Mouse (Mus musculus): Measurements from ENCODE around the gene Rhof.
A peak's percentile ranks its signal among the peaks of the same experiment; 100 is the strongest.

Gene Rhof

DNA sequence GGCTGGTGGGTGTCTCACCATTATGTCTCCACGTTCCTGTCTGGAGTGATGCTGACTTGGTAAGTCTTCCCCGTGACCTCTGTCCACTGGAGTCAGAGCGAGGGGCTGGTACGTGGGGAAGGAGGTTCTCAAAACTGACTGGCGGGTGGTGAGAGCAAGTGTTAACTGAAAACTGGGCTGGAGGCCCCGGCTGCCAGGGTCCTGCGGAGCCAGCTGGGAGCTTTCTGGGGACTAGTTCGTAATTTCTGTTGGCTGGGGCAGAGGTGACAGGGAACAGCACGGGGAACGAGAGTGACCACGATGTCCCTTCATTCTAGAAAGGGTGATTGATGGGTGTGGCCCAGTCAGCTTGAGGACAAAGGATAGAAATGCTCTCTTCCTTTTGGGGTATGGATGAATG is 18.4 kb downstream of the Rhof start:
- no peak for DNase-seq (ENCODE audit: low spot score in 2 of 2)

DNA sequence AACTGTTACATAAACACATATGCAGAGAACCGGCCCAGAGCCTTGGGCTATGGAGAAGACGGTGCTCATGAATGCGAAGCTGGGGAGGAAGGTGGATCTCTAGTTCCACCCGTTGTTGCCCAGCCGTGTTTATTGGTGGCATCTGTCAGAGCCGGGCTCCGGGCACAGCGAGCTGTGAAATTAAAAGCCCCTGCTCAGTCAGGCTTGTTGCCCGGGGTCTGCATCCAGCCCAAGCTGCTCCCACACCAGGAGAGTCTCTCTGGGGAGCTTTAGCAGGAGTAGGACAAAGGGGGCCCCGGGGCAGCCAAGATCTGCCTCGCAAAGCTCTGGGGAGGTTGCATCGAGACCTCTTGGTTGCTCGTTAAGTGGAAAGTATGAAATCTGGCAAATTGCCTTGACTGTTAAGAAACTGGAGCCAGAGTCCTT is 22.2 kb downstream of the Rhof start:
- no peak for DNase-seq (ENCODE audit: low spot score in 2 of 2)

DNA sequence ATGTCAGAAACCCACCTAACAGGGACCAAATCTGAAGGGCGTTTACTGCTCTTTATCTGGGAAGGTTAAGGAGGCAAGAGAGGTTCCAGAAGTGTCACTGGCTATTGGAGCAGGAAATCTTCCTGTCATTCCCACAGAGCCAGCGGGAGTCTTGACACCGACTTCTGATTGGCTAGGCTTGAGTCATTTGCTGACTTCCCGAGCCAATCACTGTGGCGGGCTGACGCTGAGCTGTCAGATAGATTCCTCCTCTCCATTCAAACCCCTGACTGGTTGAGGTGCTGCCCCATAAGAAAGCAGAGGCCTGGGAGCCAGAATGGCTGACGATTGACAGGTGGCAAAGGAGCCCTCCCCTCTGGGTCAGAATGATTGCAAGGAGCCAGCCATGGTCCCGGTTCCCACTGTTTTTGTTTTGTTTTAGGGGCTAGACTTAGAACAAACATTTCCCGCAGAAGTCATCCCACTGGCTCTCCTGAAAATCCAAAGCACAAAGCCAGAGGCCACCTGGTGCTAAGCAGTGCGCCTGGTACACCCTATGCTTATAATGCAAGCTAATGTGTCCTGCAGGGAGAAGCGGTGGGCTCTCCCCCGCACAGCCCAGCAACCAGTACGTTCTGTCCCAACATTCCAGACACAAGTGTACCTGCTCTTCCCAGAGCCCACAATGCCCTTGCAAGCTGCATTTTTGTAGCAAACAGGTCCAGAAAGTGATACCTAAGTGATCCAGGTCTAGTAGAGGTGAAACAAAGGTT is 22.9 kb downstream of the Rhof start:
- DNase-seq (ENCODE audit: low spot score in 2 of 2) = peak in 1 of 2 experiments; percentile 30

DNA sequence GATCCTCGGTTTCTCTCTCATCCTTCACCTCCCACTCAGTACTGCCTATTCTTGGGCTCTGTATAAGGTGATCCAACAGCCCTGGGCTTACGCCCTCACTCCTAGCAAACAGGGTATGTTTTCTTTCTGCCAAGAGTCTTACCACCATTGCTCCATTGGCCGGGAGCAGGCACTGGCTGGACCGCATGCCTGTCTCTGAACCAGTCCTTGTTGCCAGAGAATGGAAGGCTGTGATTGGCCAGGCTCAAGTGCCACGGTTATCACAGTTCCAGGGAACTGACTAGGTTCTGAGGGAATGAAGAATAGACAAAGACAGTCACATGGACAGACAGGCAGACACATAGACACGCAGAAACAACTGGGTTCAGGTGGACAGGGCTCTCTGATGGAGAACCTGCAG is 27.7 kb downstream of the Rhof start:
- DNase-seq (ENCODE audit: low spot score in 2 of 2) = no peak

DNA sequence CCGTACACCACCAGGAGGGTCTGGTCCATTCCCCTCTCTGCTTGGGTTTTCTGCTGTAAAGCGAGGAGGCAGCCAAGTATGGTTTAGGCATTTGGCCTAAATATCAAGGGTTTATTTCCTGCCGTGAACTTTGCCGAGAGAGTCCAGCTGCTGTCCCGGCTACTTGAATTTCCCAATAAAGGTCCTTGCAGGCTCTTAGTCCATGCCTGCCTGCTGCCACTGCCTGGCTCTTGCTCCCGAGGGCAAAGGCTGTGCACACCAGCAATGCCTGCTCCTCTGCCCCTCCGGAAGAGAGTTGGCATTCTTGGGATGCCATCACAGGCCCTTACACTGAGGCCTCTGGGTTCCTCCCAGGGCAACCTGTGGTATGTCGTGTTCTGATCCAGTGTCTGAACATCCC is 28.9 kb downstream of the Rhof start:
- no peak for DNase-seq (ENCODE audit: low spot score in 2 of 2)

DNA sequence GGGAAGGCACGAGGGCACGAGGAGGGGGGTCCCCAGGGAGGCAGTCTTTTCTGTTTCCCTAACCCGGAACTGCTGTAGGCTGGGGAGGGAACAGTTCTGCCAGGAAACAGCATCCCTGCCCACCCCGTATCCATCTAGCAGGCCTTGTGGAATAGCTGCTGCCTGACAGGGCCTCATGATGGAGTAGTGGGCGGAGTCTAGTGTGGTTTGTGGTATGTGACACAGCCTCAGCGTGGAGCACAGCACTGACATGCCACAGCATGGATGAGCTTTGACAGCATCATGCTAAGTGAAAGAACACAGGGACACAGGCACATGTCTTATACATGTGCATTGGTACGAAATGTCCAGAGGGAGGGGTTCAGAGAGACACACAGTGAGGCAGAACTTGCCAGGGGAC is 30.1 kb downstream of the Rhof start:
- DNase-seq (ENCODE audit: low spot score in 2 of 2) = no peak

DNA sequence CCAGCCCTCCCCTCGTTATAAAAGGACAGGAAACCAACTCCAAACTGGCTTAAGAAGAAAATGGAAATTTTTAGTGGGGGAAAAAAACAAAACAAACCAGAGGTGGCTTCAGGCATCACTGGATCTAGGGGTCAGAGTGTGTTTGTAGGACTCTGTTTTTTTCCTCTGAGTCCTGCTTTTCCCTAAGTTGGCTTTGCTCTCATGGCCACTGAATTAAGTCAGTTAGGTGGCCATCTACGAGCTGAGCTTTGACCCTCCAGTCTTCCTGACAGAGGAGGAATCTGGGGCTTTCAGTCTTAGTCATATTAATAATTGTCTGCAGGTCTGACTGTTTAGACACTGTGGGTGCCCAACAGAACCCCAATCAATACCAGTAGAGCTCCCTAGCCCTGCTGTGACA is 34.0 kb downstream of the Rhof start:
- DNase-seq (ENCODE audit: low spot score in 2 of 2) = no peak

DNA sequence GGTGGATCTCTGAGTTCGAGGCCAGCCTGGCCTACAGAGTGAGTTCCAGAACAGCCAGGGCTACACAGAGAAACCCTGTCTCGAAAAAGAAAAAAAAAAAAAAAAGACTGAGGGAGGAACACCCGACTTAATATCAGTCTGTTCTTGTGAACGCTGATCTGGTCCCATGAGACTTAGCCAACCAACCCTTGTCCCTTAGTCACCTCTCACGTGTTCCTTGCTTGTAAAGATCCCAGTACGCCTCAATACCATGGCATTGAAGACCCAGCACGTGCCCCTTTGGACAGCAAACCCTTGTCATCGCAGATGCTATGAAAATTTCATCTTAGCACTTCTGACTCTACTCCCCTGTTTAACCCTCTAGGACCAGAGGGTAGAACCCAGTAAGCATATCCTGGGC is 36.2 kb downstream of the Rhof start:
- DNase-seq (ENCODE audit: low spot score in 2 of 2) = no peak

DNA sequence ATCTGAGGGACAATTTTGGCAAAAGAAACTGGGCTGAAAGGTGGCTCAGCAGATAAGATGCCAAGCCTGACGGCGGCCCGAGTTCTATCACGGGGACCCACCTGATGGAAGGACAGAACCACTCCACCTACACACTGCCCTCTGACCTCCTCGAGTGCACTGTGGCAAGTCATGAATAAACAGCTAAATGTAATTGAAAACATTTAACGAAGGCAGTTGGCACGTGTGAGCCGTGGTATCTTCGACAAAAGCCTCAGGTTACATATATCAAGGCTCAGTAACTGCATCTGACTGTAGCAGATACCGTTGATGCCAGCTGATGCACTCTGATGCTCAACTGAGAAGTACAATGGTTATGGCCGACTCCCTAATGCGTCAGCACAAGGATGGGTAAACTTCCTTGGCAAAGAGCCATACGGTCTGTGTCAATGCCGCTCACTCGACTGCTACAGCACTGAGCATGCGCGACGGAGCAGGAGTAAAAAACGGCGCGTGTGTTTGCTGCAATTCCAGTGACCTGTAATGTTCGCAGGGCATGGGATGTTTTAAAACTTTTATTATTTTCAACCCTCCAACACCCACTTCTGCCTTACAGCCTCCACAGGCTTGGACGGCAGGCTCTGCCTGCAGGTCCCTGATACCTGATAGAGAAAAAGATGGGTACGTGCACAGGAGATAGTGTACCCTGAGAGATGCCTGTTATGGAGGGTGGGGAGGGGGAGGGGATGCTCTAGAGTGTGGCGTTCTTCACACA is 38.1 kb downstream of the Rhof start:
- DNase-seq (ENCODE audit: low spot score in 2 of 2) = no peak

DNA sequence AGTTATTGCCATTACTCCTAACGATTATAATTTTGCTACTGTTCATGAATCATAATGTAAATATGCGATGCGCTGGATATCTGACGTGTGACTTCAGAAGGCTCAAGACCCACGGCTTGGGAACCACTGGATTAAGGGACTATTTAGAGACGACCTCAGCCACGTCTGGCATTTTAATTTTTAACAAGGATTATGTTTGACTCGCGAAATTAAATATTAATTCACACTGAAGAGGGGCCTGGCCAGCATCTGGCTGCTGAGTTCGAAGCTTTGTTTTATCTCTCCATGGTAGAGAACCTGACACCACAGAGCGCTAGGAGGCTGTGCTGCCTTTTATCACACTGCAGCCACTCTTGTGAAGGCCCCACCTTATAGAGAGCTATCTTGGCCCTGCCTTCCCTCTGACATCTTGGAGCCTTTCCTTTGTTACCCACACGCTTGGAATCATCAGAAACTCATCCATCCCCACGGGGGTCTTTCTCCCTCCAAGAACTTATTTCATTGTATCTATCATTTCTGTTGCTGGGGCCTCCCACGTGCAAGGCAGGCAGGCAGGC is 39.3 kb downstream of the Rhof start:
- no peak for DNase-seq (ENCODE audit: low spot score in 2 of 2)

DNA sequence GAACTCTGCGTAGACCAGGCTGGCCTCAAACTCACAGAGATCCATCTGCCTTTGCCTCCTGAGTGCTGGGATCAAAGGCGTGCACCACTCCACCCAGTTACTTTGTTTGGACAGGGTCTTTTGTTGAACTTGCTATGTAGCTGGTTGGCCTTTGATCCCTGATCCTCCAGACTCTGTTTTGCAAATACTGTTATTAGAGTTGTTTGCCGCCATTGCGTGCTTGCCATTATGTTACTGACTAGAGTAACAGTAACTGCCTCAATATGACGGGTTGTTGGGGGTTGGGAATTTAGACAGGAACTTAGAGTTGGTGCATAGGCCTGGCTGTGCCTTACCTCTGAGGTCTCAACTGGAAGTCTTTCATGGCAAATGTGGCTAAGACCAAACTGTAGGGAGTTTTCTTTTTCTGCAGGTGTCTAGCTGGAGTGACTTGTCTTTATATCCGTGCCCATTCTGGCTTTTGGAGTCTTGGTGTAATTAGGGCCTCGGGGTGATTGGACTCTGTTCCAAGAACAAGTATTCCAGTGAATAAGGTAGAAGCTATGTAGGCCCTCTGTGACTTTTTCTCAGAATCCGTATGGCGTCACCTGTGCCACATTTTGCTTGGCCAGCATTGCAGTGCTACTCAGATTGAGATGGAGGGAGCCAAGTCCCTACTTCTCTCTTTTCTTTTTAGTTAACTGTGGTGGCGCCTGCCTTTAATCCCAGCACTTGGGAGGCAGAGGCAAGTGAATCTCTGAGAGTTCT is 41.8 kb downstream of the Rhof start:
- DNase-seq (ENCODE audit: low spot score in 2 of 2) = no peak

DNA sequence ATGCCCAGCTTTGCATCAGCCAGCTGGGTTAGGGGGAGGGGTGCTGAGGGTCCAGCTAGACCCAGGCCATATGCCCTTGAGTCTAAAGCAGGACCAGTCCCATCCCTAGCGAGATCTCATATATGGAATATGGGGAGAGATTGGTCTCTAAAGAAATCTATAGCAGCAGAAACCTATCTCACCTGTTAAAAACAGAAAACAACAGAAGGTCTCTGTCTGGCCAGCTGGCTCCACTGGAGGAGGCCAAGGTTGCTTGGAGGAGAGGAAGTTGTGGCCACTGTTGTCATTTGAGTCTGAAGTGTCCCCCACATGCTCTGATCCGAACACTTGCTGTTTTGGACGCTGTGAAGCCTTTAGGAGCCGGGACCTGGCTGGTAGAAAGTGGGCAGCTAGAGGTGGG is 43.7 kb downstream of the Rhof start:
- no peak for DNase-seq (ENCODE audit: low spot score in 2 of 2)

DNA sequence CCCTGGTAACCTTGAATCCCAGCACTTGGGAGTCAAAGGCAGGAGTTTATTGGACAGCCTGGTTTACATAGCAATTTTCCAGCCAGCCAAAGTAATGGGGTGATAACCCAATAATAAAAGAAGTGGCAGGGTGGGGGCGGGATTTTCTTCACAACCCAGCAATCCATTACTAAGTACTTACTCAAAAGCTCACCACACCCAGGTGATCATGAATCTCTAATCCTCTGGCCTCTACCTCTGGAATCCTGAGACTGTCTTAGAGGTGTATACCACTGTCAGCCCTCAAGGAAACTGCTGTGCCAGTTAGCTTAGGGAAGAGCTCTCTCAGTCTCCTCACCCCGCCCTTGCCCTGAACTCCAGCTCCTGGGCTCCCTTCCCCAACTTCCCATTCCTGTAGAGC is 46.0 kb downstream of the Rhof start:
- no peak for DNase-seq (ENCODE audit: low spot score in 2 of 2)

DNA sequence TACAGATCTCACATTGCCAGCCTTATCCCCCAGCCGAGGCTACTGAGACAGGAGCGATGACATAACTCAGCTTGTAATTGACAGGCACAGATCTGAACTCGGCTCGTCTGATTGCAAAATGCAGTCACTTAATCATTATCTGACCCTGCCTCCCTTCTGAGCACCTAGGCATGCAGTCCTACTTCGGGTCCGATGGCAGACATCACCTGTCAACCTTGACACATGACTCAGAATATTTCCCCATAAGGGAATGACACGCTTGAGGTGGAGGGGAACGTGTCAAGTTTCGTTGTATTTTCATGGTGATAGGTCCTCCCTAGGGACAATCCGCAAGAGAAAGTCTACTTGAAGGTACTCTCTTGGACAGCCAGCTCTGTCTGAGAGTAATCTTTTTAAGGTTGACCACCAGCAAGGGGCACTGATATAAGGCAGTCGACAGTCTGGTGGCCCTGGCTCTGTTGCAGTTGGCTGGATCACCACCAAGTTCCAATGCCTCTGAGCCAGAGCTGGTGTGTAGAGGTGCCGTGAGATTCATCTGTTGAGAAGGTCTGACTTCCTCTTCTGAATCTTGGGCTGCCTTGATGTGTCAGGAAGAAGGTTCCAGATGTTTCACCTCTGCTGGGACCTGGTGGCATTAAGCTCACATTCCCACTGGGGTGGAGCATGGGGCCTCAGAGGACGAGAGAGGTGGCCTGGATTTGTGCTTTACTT is 49.0 kb downstream of the Rhof start:
- no peak for DNase-seq (ENCODE audit: low spot score in 2 of 2)

DNA sequence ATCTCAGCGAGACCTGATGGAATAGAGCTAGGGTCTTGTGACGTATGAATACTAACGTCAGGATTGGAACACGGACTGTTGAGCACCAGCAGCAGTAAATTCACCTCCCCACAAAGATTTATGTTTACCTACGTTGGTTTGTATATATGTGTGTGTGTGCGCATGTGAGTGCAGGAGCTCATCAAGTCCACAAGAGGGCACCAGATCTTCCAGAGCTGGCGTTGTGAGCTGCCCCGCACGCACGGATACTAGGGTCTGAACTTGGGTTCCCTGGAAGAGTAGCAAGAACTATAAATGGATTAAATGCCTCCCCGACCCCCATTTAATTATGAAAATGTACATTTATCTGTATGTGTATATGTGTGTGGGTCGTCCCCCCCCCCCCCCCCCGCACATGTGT is 52.0 kb downstream of the Rhof start:
- no peak for DNase-seq (ENCODE audit: low spot score in 2 of 2)

DNA sequence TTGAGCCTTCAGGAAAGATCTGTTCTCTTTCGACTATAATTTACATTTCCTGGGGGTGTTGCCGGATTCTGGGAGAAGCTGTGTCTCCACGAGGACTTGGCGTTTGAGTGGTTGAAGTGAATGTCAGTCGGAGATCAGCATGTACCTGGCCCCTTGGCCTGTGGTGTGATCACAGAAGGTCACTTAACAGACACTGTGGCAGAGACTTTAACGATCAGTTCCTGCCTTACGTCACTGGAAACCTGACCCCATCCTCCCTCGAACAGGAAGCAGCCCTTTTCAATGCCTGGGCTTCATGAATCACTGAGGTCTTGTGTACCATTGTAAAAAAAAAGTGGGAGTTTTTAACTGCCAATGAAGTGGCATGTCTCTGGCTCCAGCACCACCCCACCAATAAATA is 52.5 kb downstream of the Rhof start:
- no peak for DNase-seq (ENCODE audit: low spot score in 2 of 2)

DNA sequence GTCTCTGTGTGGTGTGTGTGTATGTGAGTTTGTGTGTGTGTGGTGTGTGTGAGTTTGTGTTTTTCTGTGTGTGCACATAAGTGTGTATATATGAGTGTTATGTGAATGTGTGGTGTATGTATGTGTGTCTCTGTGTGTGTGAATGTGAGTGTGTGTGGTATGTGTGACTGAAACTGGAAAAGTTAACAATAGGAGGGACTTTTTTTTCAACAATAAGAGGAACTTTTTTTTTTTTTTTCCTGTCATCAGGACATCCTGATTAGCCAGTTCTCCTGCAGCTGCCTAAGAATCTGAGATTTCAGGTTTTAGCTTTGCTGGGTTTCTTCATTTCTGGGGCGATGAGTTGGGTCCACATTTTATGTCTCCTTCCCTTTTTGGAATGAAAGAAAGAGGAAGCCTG is 52.9 kb downstream of the Rhof start:
- no peak for DNase-seq (ENCODE audit: low spot score in 2 of 2)

DNA sequence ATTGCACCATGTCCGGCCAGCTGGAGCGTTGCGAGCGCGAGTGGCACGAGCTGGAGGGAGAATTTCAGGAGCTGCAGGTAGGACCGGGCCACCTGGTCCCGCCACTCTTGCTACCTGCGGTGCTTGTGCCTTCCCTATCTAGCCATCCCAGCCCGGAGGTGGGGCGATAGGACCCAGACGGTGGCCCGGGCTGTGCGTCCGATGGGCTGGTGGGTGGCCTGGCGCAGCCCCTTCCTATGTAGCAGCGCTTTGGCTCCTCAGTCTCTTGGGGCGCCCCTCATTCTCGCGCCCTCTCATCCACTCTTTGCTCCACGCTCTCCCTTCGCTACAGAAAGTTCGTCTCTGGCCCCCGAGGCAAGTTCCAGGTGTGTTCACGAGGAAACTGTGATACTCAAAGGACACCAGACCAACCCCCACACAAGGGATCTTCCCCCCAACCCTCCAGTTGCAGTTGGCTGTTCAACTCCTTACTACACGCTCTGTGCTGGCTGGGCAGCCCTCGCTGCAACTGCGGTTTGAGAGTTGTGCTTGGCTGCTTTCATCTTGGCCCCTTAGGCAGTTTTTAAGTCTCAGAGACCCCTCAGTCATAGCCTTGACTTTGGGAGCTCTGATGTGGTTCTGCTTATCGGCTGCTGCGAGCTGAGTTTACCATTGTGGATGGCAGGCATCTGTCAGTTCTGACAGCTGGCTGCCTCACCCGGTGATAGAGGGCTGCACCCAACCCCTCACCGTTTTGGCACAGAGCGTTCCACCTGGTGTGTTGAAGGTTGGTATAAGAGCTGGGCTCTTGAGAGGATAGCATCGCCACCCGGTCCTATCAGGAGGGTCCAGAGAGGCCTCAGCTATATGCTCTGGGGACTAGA is 55.8 kb downstream of the Rhof start:
- peak in 1 of 2 experiments; percentile 28 for DNase-seq (ENCODE audit: low spot score in 2 of 2)

DNA sequence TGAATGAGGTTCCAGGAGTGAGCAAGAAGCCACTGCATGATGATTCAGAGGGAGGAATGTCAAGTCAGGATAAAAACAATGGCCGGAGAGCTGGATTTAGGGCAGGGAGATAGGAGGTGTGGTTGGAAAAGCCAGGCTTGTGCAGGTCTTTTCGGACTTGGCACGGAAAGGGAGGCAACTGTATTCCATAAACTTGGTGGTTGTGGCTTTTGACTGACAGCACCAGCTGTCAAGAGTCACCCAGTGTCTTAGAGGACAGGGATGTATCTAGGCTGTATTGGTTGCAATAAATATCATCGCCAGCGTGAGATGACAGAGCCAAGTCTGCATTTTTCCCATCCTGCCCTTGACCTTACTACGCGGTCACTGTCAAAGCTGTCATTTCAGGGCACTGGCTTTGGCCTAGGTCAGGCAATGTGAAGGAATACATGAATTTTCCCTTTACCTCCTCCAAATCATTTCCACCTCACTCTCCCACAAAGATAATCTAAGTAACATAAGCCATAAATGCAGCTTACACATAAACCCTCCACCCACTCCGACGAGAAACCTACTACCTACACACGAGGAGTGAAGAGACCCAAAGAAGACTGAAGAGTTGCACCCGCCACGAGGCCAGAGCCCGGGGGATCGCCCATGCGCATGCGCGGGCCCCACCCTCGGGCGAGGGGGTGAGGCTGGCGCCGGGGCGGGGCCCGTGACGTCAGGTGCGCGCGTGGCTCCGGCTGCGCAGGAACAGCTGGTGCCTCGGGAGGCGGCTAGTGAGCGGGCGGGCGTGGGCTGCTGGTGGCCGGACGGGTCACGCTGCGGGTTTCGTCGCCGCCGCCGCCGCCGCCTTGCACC is 56.7 kb downstream of the Rhof start:
- DNase-seq (ENCODE audit: low spot score in 2 of 2) = peak; percentile 90 to 93

DNA sequence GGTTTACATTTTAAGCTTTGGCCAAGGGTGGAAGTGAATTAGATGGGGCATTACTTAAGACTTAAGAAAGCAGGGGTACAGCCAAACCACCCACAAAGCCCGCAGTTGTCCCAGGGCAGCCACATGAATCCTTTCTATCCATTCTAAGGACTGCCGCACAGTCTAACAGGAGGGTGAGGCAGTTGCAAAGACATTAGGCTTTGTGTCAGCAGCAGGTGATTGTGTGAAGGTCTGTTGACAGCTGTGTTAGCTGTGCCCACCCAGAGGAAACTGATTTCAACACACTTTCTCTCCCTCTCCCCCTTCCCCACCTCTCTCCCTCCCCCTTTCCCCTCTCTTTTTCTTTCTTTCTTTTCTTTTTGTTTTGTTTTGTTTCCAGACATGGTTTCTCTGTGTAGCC is 63.8 kb downstream of the Rhof start:
- DNase-seq (ENCODE audit: low spot score in 2 of 2) = no peak

Measured in frontal cortex, postnatal 36 days (tissue).